Mouse (Mus musculus): Measurements from ENCODE around the gene Snw1. TPM values are rescaled to one million over a fixed set of nuclear protein-coding genes. Genes with fewer than 3 reads are reported as not detected.
A peak's percentile ranks its signal among the peaks of the same experiment; 100 is the strongest.

The Snw1 gene
- polyA plus RNA-seq, 1 experiment from 2014 or later: 121 TPM

DNA sequence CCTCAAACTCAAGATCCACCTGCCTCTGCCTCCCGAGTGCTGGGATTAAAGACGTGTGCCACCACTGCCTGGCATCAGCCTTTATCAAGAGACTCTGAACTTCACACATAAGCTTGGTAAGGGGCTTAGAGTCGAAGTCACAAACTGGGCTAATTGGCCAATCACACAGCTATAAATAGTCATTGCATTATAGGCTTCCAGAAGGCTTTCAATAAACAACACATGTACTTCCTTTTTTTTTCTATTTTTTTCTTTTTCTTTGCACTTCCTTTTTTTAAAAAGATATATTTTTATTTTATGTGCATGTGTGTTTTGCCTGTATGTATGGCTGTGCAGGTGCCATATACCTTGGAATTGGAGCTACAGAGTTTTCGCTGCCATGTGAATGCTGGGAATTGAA, 56.7 kb downstream of the Snw1 start:
- Histone ChIP-seq H3K4me3 (replicated peaks; ENCODE audit: low read depth, low read length) (no peak overlapping the region), H3K27ac (replicated peaks; ENCODE audit: low read depth, low read length) (no peak overlapping the region), H3K9me3 (ENCODE audit: control insufficient read depth, low read length) (no peaks in the 10 kb centered on the region), H3K9ac (replicated peaks; ENCODE audit: low read length) (no peak overlapping the region), H3K4me1 (ENCODE audit: control insufficient read depth, insufficient read depth, low read length) (peaks cover 12% of the 10 kb centered on the region), H3K27me3 (ENCODE audit: control insufficient read depth, insufficient read depth, low read length) (no peaks in the 10 kb centered on the region), H3K36me3 (ENCODE audit: control insufficient read depth, insufficient read depth, low read length) (no peaks in the 10 kb centered on the region), H3K4me2 (ENCODE audit: low read length) (no peak overlapping the region)
- ATAC-seq (ENCODE audit: low FRiP score, low TSS enrichment) (no peak), DNase-seq (no peak)
- 82% methylated on average over 4 of the region's 4 CpGs for WGBS

- no peak overlapping the region for H3K4me3 ChIP-seq (replicated peaks; ENCODE audit: low read depth, low read length)
- no peaks in the 10 kb centered on the region for H3K27me3 ChIP-seq (ENCODE audit: control insufficient read depth, insufficient read depth, low read length)
- H3K9ac ChIP-seq (replicated peaks; ENCODE audit: low read length): no peak overlapping the region
- H3K4me2 ChIP-seq (ENCODE audit: low read length): no peak overlapping the region
- DNase-seq (peak; percentile 85), ATAC-seq (ENCODE audit: low FRiP score, low TSS enrichment) (peak; percentile 40; the same call in 1 of the 2 replicates)
- no peak overlapping the region for H3K27ac ChIP-seq (replicated peaks; ENCODE audit: low read depth, low read length)
- no peaks in the 10 kb centered on the region for H3K36me3 ChIP-seq (ENCODE audit: control insufficient read depth, insufficient read depth, low read length)
- 22% methylated on average over 4 of the region's 4 CpGs for WGBS
- H3K4me1 ChIP-seq (ENCODE audit: control insufficient read depth, insufficient read depth, low read length): no peaks in the 10 kb centered on the region
- H3K9me3 ChIP-seq (ENCODE audit: control insufficient read depth, low read length): no peaks in the 10 kb centered on the region
These were observed 58.8 kb downstream of the Snw1 start for GRCm38 (mm10) chr12:87413179-87413790.

DNA sequence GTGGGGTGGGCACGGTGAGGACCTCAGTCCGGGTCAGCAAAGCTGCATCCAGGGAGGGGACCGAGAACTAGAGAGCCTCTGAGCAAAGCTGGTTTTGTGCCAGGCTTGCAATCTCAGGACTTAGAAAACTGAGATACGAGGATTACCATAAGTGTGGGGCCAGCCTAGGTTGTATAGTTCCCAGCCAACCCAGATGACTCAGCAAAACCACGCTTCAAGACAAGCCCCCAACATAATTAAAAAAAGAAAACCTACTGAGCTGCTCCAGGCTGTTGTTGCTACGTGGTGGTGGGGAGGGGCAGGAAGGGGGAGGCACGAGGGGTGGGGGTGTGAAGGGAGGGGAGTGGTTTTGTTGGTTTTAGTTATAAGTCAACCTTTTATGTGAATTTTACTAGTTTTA, 61.1 kb downstream of the Snw1 start:
- no peak for ATAC-seq (ENCODE audit: low FRiP score, low TSS enrichment)
- 62% methylated on average over 7 of the region's 7 CpGs for WGBS

DNA sequence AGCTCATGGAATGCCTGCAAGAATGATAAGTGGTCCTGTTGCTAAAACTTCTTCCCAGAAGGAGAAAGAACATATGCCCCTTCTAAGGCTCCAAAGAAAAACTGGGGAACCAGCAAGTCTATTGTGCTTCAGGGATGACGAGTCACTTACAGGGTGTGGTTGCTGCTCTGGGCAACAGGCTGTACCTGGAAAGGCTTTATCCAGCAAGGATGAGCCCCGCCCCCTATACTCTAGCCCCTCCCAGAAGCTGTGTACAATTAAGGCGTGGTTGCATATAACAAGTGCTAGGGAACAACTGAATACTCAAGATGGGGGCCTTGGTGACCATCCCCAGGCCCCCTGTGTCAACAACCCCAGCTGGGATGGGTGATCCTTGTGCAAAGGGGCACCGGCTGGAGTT, 63.0 kb downstream of the Snw1 start:
- Histone ChIP-seq H3K27ac (replicated peaks; ENCODE audit: low read depth, low read length) (no peak overlapping the region), H3K9me3 (ENCODE audit: control insufficient read depth, low read length) (no peaks in the 10 kb centered on the region), H3K9ac (replicated peaks; ENCODE audit: low read length) (no peak overlapping the region), H3K27me3 (ENCODE audit: control insufficient read depth, insufficient read depth, low read length) (no peaks in the 10 kb centered on the region), H3K4me2 (ENCODE audit: low read length) (no peak overlapping the region), H3K36me3 (ENCODE audit: control insufficient read depth, insufficient read depth, low read length) (no peaks in the 10 kb centered on the region), H3K4me1 (ENCODE audit: control insufficient read depth, insufficient read depth, low read length) (no peaks in the 10 kb centered on the region), H3K4me3 (replicated peaks; ENCODE audit: low read depth, low read length) (no peak overlapping the region)
- no peak for DNase-seq
- 82% methylated on average over 4 of the region's 4 CpGs for WGBS
- ATAC-seq (ENCODE audit: low FRiP score, low TSS enrichment): no peak

More for the DNA sequence above, 61.1 kb downstream of the Snw1 start:
- no peak for DNase-seq
- H3K9ac ChIP-seq (replicated peaks; ENCODE audit: low read length): no peak overlapping the region
- no peak overlapping the region for H3K27ac ChIP-seq (replicated peaks; ENCODE audit: low read depth, low read length)
- H3K36me3 ChIP-seq (ENCODE audit: control insufficient read depth, insufficient read depth, low read length): no peaks in the 10 kb centered on the region
- H3K4me1 ChIP-seq (ENCODE audit: control insufficient read depth, insufficient read depth, low read length): no peaks in the 10 kb centered on the region
- H3K4me2 ChIP-seq (ENCODE audit: low read length): no peak overlapping the region
- no peaks in the 10 kb centered on the region for H3K9me3 ChIP-seq (ENCODE audit: control insufficient read depth, low read length)
- H3K4me3 ChIP-seq (replicated peaks; ENCODE audit: low read depth, low read length): no peak overlapping the region
- H3K27me3 ChIP-seq (ENCODE audit: control insufficient read depth, insufficient read depth, low read length): no peaks in the 10 kb centered on the region

GRCm38 (mm10) chr12:87407869-87408605, 64.0 kb downstream of the Snw1 start:
- DNase-seq: no peak
- WGBS: 43% methylated on average over 21 of the region's 21 CpGs
- ATAC-seq (ENCODE audit: low FRiP score, low TSS enrichment): no peak
- Histone ChIP-seq H3K9me3 (ENCODE audit: control insufficient read depth, low read length) (no peaks in the 10 kb centered on the region), H3K4me2 (ENCODE audit: low read length) (no peak overlapping the region), H3K4me1 (ENCODE audit: control insufficient read depth, insufficient read depth, low read length) (no peaks in the 10 kb centered on the region), H3K9ac (replicated peaks; ENCODE audit: low read length) (no peak overlapping the region), H3K27ac (replicated peaks; ENCODE audit: low read depth, low read length) (no peak overlapping the region), H3K4me3 (replicated peaks; ENCODE audit: low read depth, low read length) (no peak overlapping the region), H3K36me3 (ENCODE audit: control insufficient read depth, insufficient read depth, low read length) (no peaks in the 10 kb centered on the region), H3K27me3 (ENCODE audit: control insufficient read depth, insufficient read depth, low read length) (no peaks in the 10 kb centered on the region)

GRCm38 (mm10) chr12:87405721-87406120, 66.4 kb downstream of the Snw1 start:
- Histone ChIP-seq H3K4me3 (replicated peaks; ENCODE audit: low read depth, low read length) (no peak overlapping the region), H3K36me3 (ENCODE audit: control insufficient read depth, insufficient read depth, low read length) (no peaks in the 10 kb centered on the region), H3K4me1 (ENCODE audit: control insufficient read depth, insufficient read depth, low read length) (no peaks in the 10 kb centered on the region), H3K9ac (replicated peaks; ENCODE audit: low read length) (no peak overlapping the region), H3K27me3 (ENCODE audit: control insufficient read depth, insufficient read depth, low read length) (no peaks in the 10 kb centered on the region), H3K4me2 (ENCODE audit: low read length) (no peak overlapping the region), H3K27ac (replicated peaks; ENCODE audit: low read depth, low read length) (no peak overlapping the region), H3K9me3 (ENCODE audit: control insufficient read depth, low read length) (no peaks in the 10 kb centered on the region)
- WGBS: 68% methylated on average over 3 of the region's 3 CpGs
- ATAC-seq (ENCODE audit: low FRiP score, low TSS enrichment): no peak
- DNase-seq: no peak

GRCm38 (mm10) chr12:87405165-87405564, 66.9 kb downstream of the Snw1 start:
- no peak overlapping the region for H3K4me2 ChIP-seq (ENCODE audit: low read length)
- no peaks in the 10 kb centered on the region for H3K4me1 ChIP-seq (ENCODE audit: control insufficient read depth, insufficient read depth, low read length)
- no peak overlapping the region for H3K4me3 ChIP-seq (replicated peaks; ENCODE audit: low read depth, low read length)
- no peaks in the 10 kb centered on the region for H3K36me3 ChIP-seq (ENCODE audit: control insufficient read depth, insufficient read depth, low read length)
- H3K9me3 ChIP-seq (ENCODE audit: control insufficient read depth, low read length): no peaks in the 10 kb centered on the region
- ATAC-seq (ENCODE audit: low FRiP score, low TSS enrichment) (no peak), DNase-seq (no peak)
- WGBS: 93% methylated on average over 4 of the region's 4 CpGs
- no peak overlapping the region for H3K27ac ChIP-seq (replicated peaks; ENCODE audit: low read depth, low read length)
- H3K27me3 ChIP-seq (ENCODE audit: control insufficient read depth, insufficient read depth, low read length): no peaks in the 10 kb centered on the region
- no peak overlapping the region for H3K9ac ChIP-seq (replicated peaks; ENCODE audit: low read length)

DNA sequence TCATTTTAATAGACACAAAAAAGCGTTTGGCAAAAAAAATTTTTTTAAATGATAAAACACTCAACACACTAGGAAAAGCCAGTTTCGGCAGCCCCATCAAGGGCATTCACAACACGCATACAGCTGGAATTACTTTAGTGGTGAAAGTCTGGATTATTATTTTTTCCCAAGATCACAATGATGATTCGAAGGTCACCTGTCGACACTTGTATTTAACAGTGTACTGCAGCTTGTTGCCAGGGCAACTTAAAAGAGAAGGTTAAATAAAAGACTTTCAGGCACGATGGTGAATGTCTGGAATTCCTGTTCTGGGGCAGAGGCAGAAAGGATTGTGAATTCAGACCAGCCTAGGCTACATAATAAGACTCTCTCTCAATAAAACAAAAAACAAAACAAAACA, 70.2 kb downstream of the Snw1 start:
- ATAC-seq (ENCODE audit: low FRiP score, low TSS enrichment) (no peak), DNase-seq (no peak)
- WGBS: 58% methylated on average over 6 of the region's 6 CpGs

More for the DNA sequence above, 70.2 kb downstream of the Snw1 start:
- H3K9ac ChIP-seq (replicated peaks; ENCODE audit: low read length): no peak overlapping the region
- no peaks in the 10 kb centered on the region for H3K36me3 ChIP-seq (ENCODE audit: control insufficient read depth, insufficient read depth, low read length)
- no peak overlapping the region for H3K4me3 ChIP-seq (replicated peaks; ENCODE audit: low read depth, low read length)
- no peaks in the 10 kb centered on the region for H3K9me3 ChIP-seq (ENCODE audit: control insufficient read depth, low read length)
- no peak overlapping the region for H3K27ac ChIP-seq (replicated peaks; ENCODE audit: low read depth, low read length)
- no peaks in the 10 kb centered on the region for H3K27me3 ChIP-seq (ENCODE audit: control insufficient read depth, insufficient read depth, low read length)
- no peaks in the 10 kb centered on the region for H3K4me1 ChIP-seq (ENCODE audit: control insufficient read depth, insufficient read depth, low read length)
- H3K4me2 ChIP-seq (ENCODE audit: low read length): no peak overlapping the region
